Mouse (Mus musculus): Measurements from ENCODE around the gene Ier3. TPM values are rescaled to one million over a fixed set of nuclear protein-coding genes. Genes with fewer than 3 reads are reported as not detected.

Gene Ier3
- polyA plus RNA-seq, 1 experiment: 1.4 TPM

- Histone ChIP-seq H3K36me3 (ENCODE audit: control insufficient read depth, insufficient read depth, low read length) (no peaks in the 10 kb centered on the region), H3K27me3 (ENCODE audit: control insufficient read depth, insufficient read depth, low read length) (no peaks in the 10 kb centered on the region), H3K4me1 (ENCODE audit: control insufficient read depth, insufficient read depth, low read length) (no peaks in the 10 kb centered on the region), H3K27ac (ENCODE audit: control insufficient read depth, insufficient read depth, low read depth, low read length) (no peak overlapping the region), H3K4me3 (ENCODE audit: control insufficient read depth, low read depth, low read length) (no peak overlapping the region)
- TF ChIP-seq CTCF (IDR thresholded peaks at IDR 0.05; ENCODE audit: control insufficient read depth, insufficient read depth, insufficient replicate concordance, low read depth, low read length) (no peak), POLR2A (IDR thresholded peaks at IDR 0.05; ENCODE audit: control insufficient read depth, low read depth, low read length) (no peak)
These were observed 38.6 kb upstream of the Ier3 start for GRCm38 (mm10) chr17:35782924-35783323.

- TF ChIP-seq POLR2A (IDR thresholded peaks at IDR 0.05; ENCODE audit: control insufficient read depth, low read depth, low read length): no peak
- no peak for TF ChIP-seq CTCF (IDR thresholded peaks at IDR 0.05; ENCODE audit: control insufficient read depth, insufficient read depth, insufficient replicate concordance, low read depth, low read length)
- Histone ChIP-seq H3K36me3 (ENCODE audit: control insufficient read depth, insufficient read depth, low read length) (no peaks in the 10 kb centered on the region), H3K4me3 (ENCODE audit: control insufficient read depth, low read depth, low read length) (no peak overlapping the region), H3K4me1 (ENCODE audit: control insufficient read depth, insufficient read depth, low read length) (no peaks in the 10 kb centered on the region), H3K27me3 (ENCODE audit: control insufficient read depth, insufficient read depth, low read length) (no peaks in the 10 kb centered on the region), H3K27ac (ENCODE audit: control insufficient read depth, insufficient read depth, low read depth, low read length) (no peak overlapping the region)
These were observed 37.5 kb upstream of the Ier3 start for GRCm38 (mm10) chr17:35783944-35784343.

GRCm38 (mm10) chr17:35785140-35785539 is 36.3 kb upstream of the Ier3 start:
- no peak for TF ChIP-seq CTCF (IDR thresholded peaks at IDR 0.05; ENCODE audit: control insufficient read depth, insufficient read depth, insufficient replicate concordance, low read depth, low read length)
- TF ChIP-seq POLR2A (IDR thresholded peaks at IDR 0.05; ENCODE audit: control insufficient read depth, low read depth, low read length): no peak
- H3K27ac ChIP-seq (ENCODE audit: control insufficient read depth, insufficient read depth, low read depth, low read length): no peak overlapping the region
- no peaks in the 10 kb centered on the region for H3K4me1 ChIP-seq (ENCODE audit: control insufficient read depth, insufficient read depth, low read length)
- no peak overlapping the region for H3K4me3 ChIP-seq (ENCODE audit: control insufficient read depth, low read depth, low read length)
- no peaks in the 10 kb centered on the region for H3K36me3 ChIP-seq (ENCODE audit: control insufficient read depth, insufficient read depth, low read length)
- H3K27me3 ChIP-seq (ENCODE audit: control insufficient read depth, insufficient read depth, low read length): no peaks in the 10 kb centered on the region

- no peak overlapping the region for H3K27ac ChIP-seq (ENCODE audit: control insufficient read depth, insufficient read depth, low read depth, low read length)
- H3K4me1 ChIP-seq (ENCODE audit: control insufficient read depth, insufficient read depth, low read length): no peaks in the 10 kb centered on the region
- TF ChIP-seq CTCF (IDR thresholded peaks at IDR 0.05; ENCODE audit: control insufficient read depth, insufficient read depth, insufficient replicate concordance, low read depth, low read length): no peak
- TF ChIP-seq POLR2A (IDR thresholded peaks at IDR 0.05; ENCODE audit: control insufficient read depth, low read depth, low read length): no peak
- no peaks in the 10 kb centered on the region for H3K27me3 ChIP-seq (ENCODE audit: control insufficient read depth, insufficient read depth, low read length)
- H3K36me3 ChIP-seq (ENCODE audit: control insufficient read depth, insufficient read depth, low read length): no peaks in the 10 kb centered on the region
- H3K4me3 ChIP-seq (ENCODE audit: control insufficient read depth, low read depth, low read length): no peak overlapping the region
These were observed 34.0 kb upstream of the Ier3 start for GRCm38 (mm10) chr17:35787493-35787892.

- H3K36me3 ChIP-seq (ENCODE audit: control insufficient read depth, insufficient read depth, low read length): no peaks in the 10 kb centered on the region
- H3K27ac ChIP-seq (ENCODE audit: control insufficient read depth, insufficient read depth, low read depth, low read length): no peak overlapping the region
- no peak for TF ChIP-seq POLR2A (IDR thresholded peaks at IDR 0.05; ENCODE audit: control insufficient read depth, low read depth, low read length)
- no peak for TF ChIP-seq CTCF (IDR thresholded peaks at IDR 0.05; ENCODE audit: control insufficient read depth, insufficient read depth, insufficient replicate concordance, low read depth, low read length)
- H3K4me3 ChIP-seq (ENCODE audit: control insufficient read depth, low read depth, low read length): no peak overlapping the region
- no peaks in the 10 kb centered on the region for H3K27me3 ChIP-seq (ENCODE audit: control insufficient read depth, insufficient read depth, low read length)
- no peaks in the 10 kb centered on the region for H3K4me1 ChIP-seq (ENCODE audit: control insufficient read depth, insufficient read depth, low read length)
These were observed 33.5 kb upstream of the Ier3 start for GRCm38 (mm10) chr17:35788025-35788424.

- no peaks in the 10 kb centered on the region for H3K36me3 ChIP-seq (ENCODE audit: control insufficient read depth, insufficient read depth, low read length)
- no peak for TF ChIP-seq POLR2A (IDR thresholded peaks at IDR 0.05; ENCODE audit: control insufficient read depth, low read depth, low read length)
- TF ChIP-seq CTCF (IDR thresholded peaks at IDR 0.05; ENCODE audit: control insufficient read depth, insufficient read depth, insufficient replicate concordance, low read depth, low read length): no peak
- no peaks in the 10 kb centered on the region for H3K27me3 ChIP-seq (ENCODE audit: control insufficient read depth, insufficient read depth, low read length)
- no peaks in the 10 kb centered on the region for H3K4me1 ChIP-seq (ENCODE audit: control insufficient read depth, insufficient read depth, low read length)
- H3K4me3 ChIP-seq (ENCODE audit: control insufficient read depth, low read depth, low read length): no peak overlapping the region
- no peak overlapping the region for H3K27ac ChIP-seq (ENCODE audit: control insufficient read depth, insufficient read depth, low read depth, low read length)
These were observed 30.6 kb upstream of the Ier3 start for GRCm38 (mm10) chr17:35790933-35791332.

GRCm38 (mm10) chr17:35792837-35793236 is 28.6 kb upstream of the Ier3 start:
- Histone ChIP-seq H3K4me3 (ENCODE audit: control insufficient read depth, low read depth, low read length) (no peak overlapping the region), H3K27me3 (ENCODE audit: control insufficient read depth, insufficient read depth, low read length) (no peaks in the 10 kb centered on the region), H3K36me3 (ENCODE audit: control insufficient read depth, insufficient read depth, low read length) (no peaks in the 10 kb centered on the region), H3K4me1 (ENCODE audit: control insufficient read depth, insufficient read depth, low read length) (no peaks in the 10 kb centered on the region), H3K27ac (ENCODE audit: control insufficient read depth, insufficient read depth, low read depth, low read length) (0 out of 2 replicates have a peak overlapping the region, but pooled peaks have one; percentile 4)
- TF ChIP-seq CTCF (IDR thresholded peaks at IDR 0.05; ENCODE audit: control insufficient read depth, insufficient read depth, insufficient replicate concordance, low read depth, low read length) (no peak), POLR2A (IDR thresholded peaks at IDR 0.05; ENCODE audit: control insufficient read depth, low read depth, low read length) (no peak)

GRCm38 (mm10) chr17:35795099-35795498 is 26.4 kb upstream of the Ier3 start:
- TF ChIP-seq POLR2A (IDR thresholded peaks at IDR 0.05; ENCODE audit: control insufficient read depth, low read depth, low read length) (no peak), CTCF (IDR thresholded peaks at IDR 0.05; ENCODE audit: control insufficient read depth, insufficient read depth, insufficient replicate concordance, low read depth, low read length) (no peak)
- H3K27me3 ChIP-seq (ENCODE audit: control insufficient read depth, insufficient read depth, low read length): no peaks in the 10 kb centered on the region
- H3K4me1 ChIP-seq (ENCODE audit: control insufficient read depth, insufficient read depth, low read length): no peaks in the 10 kb centered on the region
- no peaks in the 10 kb centered on the region for H3K36me3 ChIP-seq (ENCODE audit: control insufficient read depth, insufficient read depth, low read length)
- no peak overlapping the region for H3K4me3 ChIP-seq (ENCODE audit: control insufficient read depth, low read depth, low read length)
- no peak overlapping the region for H3K27ac ChIP-seq (ENCODE audit: control insufficient read depth, insufficient read depth, low read depth, low read length)

Measured in testis, adult 2 months (tissue).